Comparison of ENCODE assay signal across 8 mouse cellular contexts in the genomic region with DNA sequence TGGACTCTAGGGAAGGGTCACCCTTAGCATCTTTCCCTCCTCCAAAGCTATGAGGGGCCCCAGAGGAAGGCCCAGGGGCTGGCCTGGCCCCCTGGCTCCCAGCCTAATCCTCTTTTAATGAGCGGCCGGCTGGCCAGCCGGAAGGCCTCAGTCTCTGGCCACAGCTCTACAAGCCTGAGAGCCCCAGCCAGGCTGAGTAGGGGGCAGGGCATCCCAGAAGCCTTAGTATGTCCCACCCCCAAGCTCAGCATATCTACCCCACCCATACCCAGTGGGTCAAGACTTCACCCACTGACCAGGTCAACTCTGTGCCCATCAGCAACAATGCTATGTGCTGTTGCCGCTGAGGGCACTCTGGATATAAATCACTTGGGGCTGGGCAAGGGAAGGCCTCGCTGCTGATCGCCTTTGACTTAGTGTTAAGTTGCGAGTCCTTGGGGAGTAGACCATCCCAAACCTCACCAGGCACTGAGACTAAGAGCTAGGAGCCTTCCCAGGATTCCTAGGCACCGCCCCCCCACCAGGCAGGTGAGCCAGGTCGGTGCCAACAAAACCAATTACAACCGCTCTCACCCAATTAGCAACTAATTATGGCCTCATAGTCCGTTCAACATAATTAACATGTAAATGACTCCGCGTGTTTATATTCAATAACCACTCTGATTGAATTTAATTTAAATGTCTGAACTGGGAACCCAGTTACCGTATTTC. TPM values are rescaled to one million over a fixed set of nuclear protein-coding genes. Genes with fewer than 3 reads are reported as not detected.
A peak's percentile ranks its signal among the peaks of the same experiment; 100 is the strongest.
DNase-seq lines count a peak whose midpoint lies in the region; ATAC-seq lines count a peak whose summit lies in the region.

No protein-coding gene starts in this region.

- H3K36me3 ChIP-seq in kidney, embryonic 14.5 days (ENCODE audit: control insufficient read depth, insufficient read depth, low read length), result peaks cover 23% of the 10 kb centered on the region
- H3K36me3 ChIP-seq in embryonic facial prominence, embryonic 10.5 days (replicated peaks), result peaks cover 74% of the 10 kb centered on the region
- no peaks in the 10 kb centered on the region for H3K36me3 ChIP-seq in hindbrain, embryonic 15.5 days
- H3K36me3 ChIP-seq in neural tube, embryonic 13.5 days, result peaks cover 6% of the 10 kb centered on the region; the same call in 1 of the 2 replicates

- DNase-seq in kidney, adult 18-20 months, result no peak
- DNase-seq in embryonic facial prominence, embryonic 10.5 days (ENCODE audit: low spot score), result no peak
- DNase-seq in frontal cortex, postnatal 10 days (ENCODE audit: low spot score in 2 of 2), result no peak
- DNase-seq in thymus, postnatal 4 days, result no peak

- H3K9me3 ChIP-seq in kidney, embryonic 14.5 days (ENCODE audit: control insufficient read depth, low read length), result no peaks in the 10 kb centered on the region
- no peaks in the 10 kb centered on the region for H3K9me3 ChIP-seq in embryonic facial prominence, embryonic 10.5 days
- no peaks in the 10 kb centered on the region for H3K9me3 ChIP-seq in hindbrain, embryonic 15.5 days
- no peaks in the 10 kb centered on the region for H3K9me3 ChIP-seq in neural tube, embryonic 13.5 days

- H3K4me2 ChIP-seq in kidney, embryonic 14.5 days (replicated peaks; ENCODE audit: low read depth, low read length), result peak overlapping the region; percentile 43
- peak overlapping the region; percentile 2 for H3K4me2 ChIP-seq in hindbrain, embryonic 15.5 days
- peak overlapping the region; percentile 26 for H3K4me2 ChIP-seq in neural tube, embryonic 13.5 days

- peak overlapping the region; percentile 87 for H3K27ac ChIP-seq in kidney, embryonic 14.5 days (ENCODE audit: low read depth, low read length)
- H3K27ac ChIP-seq in embryonic facial prominence, embryonic 10.5 days (replicated peaks), result peak overlapping the region; percentile 79
- H3K27ac ChIP-seq in hindbrain, embryonic 15.5 days (replicated peaks), result peak overlapping the region; percentile 12
- peak overlapping the region; percentile 46; the same call in 1 of the 2 replicates for H3K27ac ChIP-seq in neural tube, embryonic 13.5 days (replicated peaks)

- peak overlapping the region; percentile 12; the same call in 1 of the 2 replicates for H3K4me3 ChIP-seq in kidney, embryonic 14.5 days (ENCODE audit: low read length)
- H3K4me3 ChIP-seq in embryonic facial prominence, embryonic 10.5 days, result peak overlapping the region; percentile 45
- H3K4me3 ChIP-seq in hindbrain, embryonic 15.5 days, result no peak overlapping the region
- no peak overlapping the region for H3K4me3 ChIP-seq in neural tube, embryonic 13.5 days

- H3K9ac ChIP-seq in kidney, embryonic 14.5 days (ENCODE audit: low read depth, low read length), result no peak overlapping the region
- no peak overlapping the region for H3K9ac ChIP-seq in hindbrain, embryonic 15.5 days
- H3K9ac ChIP-seq in neural tube, embryonic 13.5 days, result peak overlapping the region; percentile 54; the same call in 1 of the 2 replicates

- ATAC-seq in kidney, embryonic 14.5 days (ENCODE audit: low FRiP score, low TSS enrichment), result 0 out of 2 replicates have a peak, but pooled peaks have one; percentile 7
- no peak for ATAC-seq in hindbrain, embryonic 15.5 days (ENCODE audit: low FRiP score, low read depth)
- no peak for ATAC-seq in neural tube, embryonic 13.5 days (ENCODE audit: low read depth)
- no peak for ATAC-seq in erythroid progenitor cell, adult 5-6 weeks (replicated peaks; ENCODE audit: low FRiP score, poor library complexity, severe bottlenecking)

- H3K27me3 ChIP-seq in kidney, embryonic 14.5 days (ENCODE audit: control insufficient read depth, insufficient read depth, low read length), result no peaks in the 10 kb centered on the region
- 0 out of 2 replicates have a peak, but pooled peaks cover 5% of the 10 kb centered on the region for H3K27me3 ChIP-seq in embryonic facial prominence, embryonic 10.5 days (replicated peaks; ENCODE audit: low read depth, poor library complexity, severe bottlenecking)
- no peaks in the 10 kb centered on the region for H3K27me3 ChIP-seq in hindbrain, embryonic 15.5 days
- H3K27me3 ChIP-seq in neural tube, embryonic 13.5 days, result no peaks in the 10 kb centered on the region

- WGBS in kidney, embryonic 14.5 days, result 10% methylated on average over 14 of the region's 14 CpGs
- WGBS in embryonic facial prominence, embryonic 10.5 days, result 11% methylated on average over 14 of the region's 14 CpGs
- WGBS in hindbrain, embryonic 15.5 days, result 15% methylated on average over 14 of the region's 14 CpGs
- WGBS in neural tube, embryonic 13.5 days, result 9% methylated on average over 14 of the region's 14 CpGs

- peaks cover 86% of the 10 kb centered on the region for H3K4me1 ChIP-seq in kidney, embryonic 14.5 days (ENCODE audit: control insufficient read depth, insufficient read depth, low read length)
- H3K4me1 ChIP-seq in embryonic facial prominence, embryonic 10.5 days, result peaks cover 86% of the 10 kb centered on the region
- H3K4me1 ChIP-seq in hindbrain, embryonic 15.5 days (replicated peaks), result peaks cover 88% of the 10 kb centered on the region
- H3K4me1 ChIP-seq in neural tube, embryonic 13.5 days (replicated peaks), result peaks cover 88% of the 10 kb centered on the region

RNA-seq across cellular contexts. Expression of gene Sema3f, which starts 12.3 kb away (rescaled TPM):
- polyA plus RNA-seq in kidney, embryonic 14.5 days (2014; fragmentation: Nextera tagmentation; extraction: Ambion mirVana), result 32.4 and 38.4 TPM in 2 replicates
- 13.2 and 21.4 TPM in 2 replicates for polyA plus RNA-seq in embryonic facial prominence, embryonic 10.5 days (2016; fragmentation: Nextera tagmentation; extraction: Ambion mirVana)
- 14.0 and 18.5 TPM in 2 replicates for polyA plus RNA-seq in hindbrain, embryonic 15.5 days (2015; fragmentation: Nextera tagmentation; extraction: Ambion mirVana)
- polyA plus RNA-seq in neural tube, embryonic 13.5 days (2015; fragmentation: Nextera tagmentation; extraction: Ambion mirVana), result 12.2 and 13.2 TPM in 2 replicates
- not detected in 2 replicates for total RNA-seq in erythroid progenitor cell, adult 5-6 weeks (2015; ENCODE audit: low replicate concordance)
- not detected in 2 replicates for total RNA-seq in erythroid progenitor cell, adult 5-6 weeks (2017; ENCODE audit: low replicate concordance)

RNA-seq across cellular contexts. Expression of gene Gnat1, which starts 18.5 kb away (rescaled TPM):
- 4.7 and 5.3 TPM in 2 replicates for polyA plus RNA-seq in kidney, embryonic 14.5 days (2014; fragmentation: Nextera tagmentation; extraction: Ambion mirVana)
- polyA plus RNA-seq in embryonic facial prominence, embryonic 10.5 days (2016; fragmentation: Nextera tagmentation; extraction: Ambion mirVana), result 3.4 and 4.3 TPM in 2 replicates
- 2.0 and 3.6 TPM in 2 replicates for polyA plus RNA-seq in hindbrain, embryonic 15.5 days (2015; fragmentation: Nextera tagmentation; extraction: Ambion mirVana)
- 0.96 and 2.4 TPM in 2 replicates for polyA plus RNA-seq in neural tube, embryonic 13.5 days (2015; fragmentation: Nextera tagmentation; extraction: Ambion mirVana)
- not detected in 2 replicates for total RNA-seq in erythroid progenitor cell, adult 5-6 weeks (2015; ENCODE audit: low replicate concordance)
- total RNA-seq in erythroid progenitor cell, adult 5-6 weeks (2017; ENCODE audit: low replicate concordance), result 1.9 TPM in 1 of 2 replicates, not detected in the other

RNA-seq across cellular contexts. Expression of gene Slc38a3, which starts 28.6 kb away (rescaled TPM):
- 4.8 and 6.5 TPM in 2 replicates for polyA plus RNA-seq in kidney, embryonic 14.5 days (2014; fragmentation: Nextera tagmentation; extraction: Ambion mirVana)
- 5.6 and 6.6 TPM in 2 replicates for polyA plus RNA-seq in embryonic facial prominence, embryonic 10.5 days (2016; fragmentation: Nextera tagmentation; extraction: Ambion mirVana)
- polyA plus RNA-seq in hindbrain, embryonic 15.5 days (2015; fragmentation: Nextera tagmentation; extraction: Ambion mirVana), result 41.4 and 43.3 TPM in 2 replicates
- polyA plus RNA-seq in neural tube, embryonic 13.5 days (2015; fragmentation: Nextera tagmentation; extraction: Ambion mirVana), result 23.9 and 25.6 TPM in 2 replicates
- total RNA-seq in erythroid progenitor cell, adult 5-6 weeks (2015; ENCODE audit: low replicate concordance), result not detected in 2 replicates
- not detected in 2 replicates for total RNA-seq in erythroid progenitor cell, adult 5-6 weeks (2017; ENCODE audit: low replicate concordance)

Comparison
In these comparisons a context has a peak if more than half of its experiments do, and no peak if none do; other contexts are left out.
1. H3K27ac ChIP-seq: peak in every context shown above with its lines; median percentile 87 in kidney, embryonic 14.5 days; 79 in embryonic facial prominence, embryonic 10.5 days; 46 in neural tube, embryonic 13.5 days; 12 in hindbrain, embryonic 15.5 days.
2. H3K4me3 ChIP-seq: peak in kidney, embryonic 14.5 days (single experiment) and embryonic facial prominence, embryonic 10.5 days (single experiment); none in hindbrain, embryonic 15.5 days (single experiment) and neural tube, embryonic 13.5 days (single experiment).
3. Peak in every context shown above with its lines, with median percentiles within 50 percentile points of each other: H3K4me2 ChIP-seq.